Mouse (Mus musculus) left cerebral cortex, adult 18-20 months (tissue): Measurements from ENCODE around the gene Kmt2e. TPM values are rescaled to one million over a fixed set of nuclear protein-coding genes. Genes with fewer than 3 reads are reported as not detected.
"Not testable (repeated sequence)": the region's sequence is repeated elsewhere in the genome, so short reads cannot be mapped to it uniquely, and the experiment has no call there.

Experiments used
- DNase-seq, 2 experiments: peaks; one replicate each; pipeline ENCODE4 v3.0.0; 2021 to 2022; ENCODE audit warnings: low spot score in 2 of 2, mixed read lengths in 1 of 2
- total RNA-seq, 2 experiments: library from RNA; stranded (reverse); gene quantifications; 2 replicates each; pipeline ENCODE4 v1.2.3; 2021

The Kmt2e gene
- total RNA-seq, 2 experiments from 2014 or later, result 92.8 to 98.6 TPM

DNA sequence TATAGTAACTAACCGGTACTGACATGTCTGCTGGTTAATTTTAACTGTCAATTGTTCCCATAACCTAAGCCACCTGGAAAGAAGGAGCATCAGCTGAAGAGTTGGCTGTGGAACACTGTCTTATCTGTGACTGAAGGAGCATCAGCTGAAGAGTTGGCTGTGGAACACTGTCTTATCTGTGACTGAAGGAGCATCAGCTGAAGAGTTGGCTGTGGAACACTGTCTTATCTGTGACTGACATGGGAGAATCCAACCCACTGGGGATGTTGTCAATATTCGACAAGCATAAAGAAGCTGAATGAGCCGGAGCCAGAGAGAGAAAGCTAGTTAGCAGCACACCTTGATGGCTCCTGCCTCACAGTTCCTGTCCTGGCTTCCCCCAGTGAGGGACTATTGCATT is 119.1 kb downstream of the Kmt2e start:
- DNase-seq, result not testable (repeated sequence)
